Mouse (Mus musculus) heart, postnatal 10 days (tissue): Measurements from ENCODE around the gene Mlx. TPM values are rescaled to one million over a fixed set of nuclear protein-coding genes. Genes with fewer than 3 reads are reported as not detected.

Experiments used
- DNase-seq, 2 experiments: peaks; one replicate each; pipeline ENCODE4 v3.0.0; 2021
- intact Hi-C: fragments of 180-260 bp; cut with DNase I; formaldehyde crosslinking; loops from one replicate; pipeline ENCODE4 v1.15.1; 2025
- total RNA-seq, 2 experiments: library from RNA; stranded (reverse); gene quantifications; 2 replicates each; pipeline ENCODE4 v1.2.3; 2021

The Mlx gene
- 10 to 100 TPM; 14.1 to 18.1 TPM for total RNA-seq

GRCm38 (mm10) chr11:101086756-101087681 lies at the start of gene Mlx:
TSS of gene Mlx (plus strand) at chr11:101087277.
- peak; percentile 93 to 95 for DNase-seq
- intact Hi-C loops: no loop called here

GRCm38 (mm10) chr11:101037795-101038194 lies 49.3 kb upstream of the Mlx start:
- DNase-seq: no peak
- intact Hi-C loops: no loop called here

- intact Hi-C loops: loop anchor here (5.0 kb wide), 1 partner anchor 34 kb away; no protein-coding TSS in a partner anchor
- no peak for DNase-seq
Measured at GRCm38 (mm10) chr11:101045826-101046225, 41.3 kb upstream of the Mlx start.

- intact Hi-C loops: loop anchor here (5.0 kb wide), 1 partner anchor 34 kb away; no protein-coding TSS in a partner anchor
- no peak for DNase-seq
Measured at GRCm38 (mm10) chr11:101046440-101046839, 40.6 kb upstream of the Mlx start.

- DNase-seq: no peak
- intact Hi-C loops: loop anchor here (5.0 kb wide), 1 partner anchor 35 kb away; no protein-coding TSS in a partner anchor
Measured at GRCm38 (mm10) chr11:101047502-101047901, 39.6 kb upstream of the Mlx start.

- intact Hi-C loops: no loop called here
- no peak for DNase-seq
Measured at GRCm38 (mm10) chr11:101050359-101050758, 36.7 kb upstream of the Mlx start.

- DNase-seq: peak in 1 of 2 experiments; percentile 36
- intact Hi-C loops: no loop called here
Measured at GRCm38 (mm10) chr11:101051051-101051493, 36.0 kb upstream of the Mlx start.

GRCm38 (mm10) chr11:101051617-101052016 lies 35.5 kb upstream of the Mlx start:
- intact Hi-C loops: no loop called here

GRCm38 (mm10) chr11:101052751-101053473 lies 34.2 kb upstream of the Mlx start:
- intact Hi-C loops: no loop called here
- peak; percentile 68 to 73 for DNase-seq

More at GRCm38 (mm10) chr11:101051617-101052016, 35.5 kb upstream of the Mlx start:
- DNase-seq: no peak

GRCm38 (mm10) chr11:101053974-101054373 lies 33.1 kb upstream of the Mlx start:
- intact Hi-C loops: no loop called here
- DNase-seq: no peak

- DNase-seq: no peak
- intact Hi-C loops: no loop called here
Measured at GRCm38 (mm10) chr11:101055418-101055817, 31.7 kb upstream of the Mlx start.

- peak; percentile 73 to 79 for DNase-seq
- intact Hi-C loops: loop anchor here (1.0 kb wide), 1 partner anchor 74 kb away; no protein-coding TSS in a partner anchor
Measured at GRCm38 (mm10) chr11:101056885-101057284, 30.2 kb upstream of the Mlx start.

GRCm38 (mm10) chr11:101057860-101058259 lies 29.2 kb upstream of the Mlx start:
- intact Hi-C loops: loop anchor here (1.0 kb wide), 1 partner anchor 75 kb away; no protein-coding TSS in a partner anchor
- peak; percentile 93 to 95 for DNase-seq

GRCm38 (mm10) chr11:101058726-101059125 lies 28.4 kb upstream of the Mlx start:
- DNase-seq: peak; percentile 71 to 75
- intact Hi-C loops: no loop called here

GRCm38 (mm10) chr11:101059473-101059872 lies 27.6 kb upstream of the Mlx start:
- intact Hi-C loops: no loop called here
- no peak for DNase-seq

GRCm38 (mm10) chr11:101060126-101060525 lies 27.0 kb upstream of the Mlx start:
- peak; percentile 87 for DNase-seq
- intact Hi-C loops: loop anchor here (2.0 to 10.0 kb wide), 2 partner anchors 51 to 345 kb away; partner anchors contain the start of genes Atp6v0a1, Hspb9 and Kat2a

- no peak for DNase-seq
- intact Hi-C loops: loop anchor here (2.0 to 10.0 kb wide), 2 partner anchors 52 to 346 kb away; partner anchors contain the start of genes Atp6v0a1, Hspb9 and Kat2a
Measured at GRCm38 (mm10) chr11:101061049-101061448, 26.0 kb upstream of the Mlx start.

GRCm38 (mm10) chr11:101062165-101062884 lies 24.8 kb upstream of the Mlx start:
- intact Hi-C loops: loop anchor here (10.0 kb wide), 1 partner anchor 348 kb away; the partner anchor contains the start of genes Hspb9 and Kat2a
- DNase-seq: peak; percentile 75 to 79

GRCm38 (mm10) chr11:101062971-101063675 lies 24.0 kb upstream of the Mlx start:
- intact Hi-C loops: loop anchor here (10.0 kb wide), 1 partner anchor 348 kb away; the partner anchor contains the start of genes Hspb9 and Kat2a
- DNase-seq: peak in 1 of 2 experiments; percentile 72
